Mouse (Mus musculus) ES-E14 (cell line): ENCODE data around the gene Tbc1d19. TPM values are rescaled to one million over a fixed set of nuclear protein-coding genes. Genes with fewer than 3 reads are reported as not detected.
A peak's percentile ranks its signal among the peaks of the same experiment; 100 is the strongest.

Source experiments
- DNase-seq: peaks from one replicate; pipeline ENCODE4 v3.0.0-alpha.2; 2013; ENCODE audit warnings: low read depth, low spot score
- H3K27ac ChIP-seq: 2 replicates; pipeline ENCODE4 v1.5.1; 2012; ENCODE audit warnings: low read depth, mild to moderate bottlenecking, low read length, moderate library complexity, mixed read lengths; ENCODE audit not compliant: poor library complexity, insufficient read depth, severe bottlenecking
- H3K36me3 ChIP-seq: 2 replicates; pipeline ENCODE4 v1.6.1; 2012; ENCODE audit warnings: mild to moderate bottlenecking, low read length, moderate library complexity, mixed read lengths; ENCODE audit not compliant: control insufficient read depth, poor library complexity, insufficient read depth, severe bottlenecking
- H3K4me1 ChIP-seq, 2 experiments: fragments of 150-350 bp in 1 of 2; sonication (generic) in 1 of 2; 2 replicates each; pipeline ENCODE4 v1.6.1; 2012; ENCODE audit warnings: low read length in 2 of 2, mild to moderate bottlenecking in 1 of 2, mixed read lengths in 1 of 2; ENCODE audit not compliant: control insufficient read depth in 2 of 2, insufficient read depth in 2 of 2, poor library complexity in 1 of 2
- H3K4me3 ChIP-seq, 2 experiments: fragments of 150-350 bp in 1 of 2; sonication (generic) in 1 of 2; 2 replicates each; pipeline ENCODE4 v1.5.1; 2012; ENCODE audit warnings: low read length in 2 of 2, low read depth in 1 of 2, mild to moderate bottlenecking in 1 of 2, mixed read lengths in 1 of 2; ENCODE audit not compliant: insufficient read depth in 1 of 2, poor library complexity in 1 of 2, severe bottlenecking in 1 of 2
- H3K9ac ChIP-seq: 2 replicates; pipeline ENCODE4 v1.6.1; 2012; ENCODE audit warnings: low read depth, mild to moderate bottlenecking, low read length, mixed read lengths; ENCODE audit not compliant: poor library complexity, insufficient read depth, severe bottlenecking
- H3K9me3 ChIP-seq: fragments of 150-350 bp; sonication (generic); 2 replicates; pipeline ENCODE4 v1.6.1; 2012; ENCODE audit warnings: low read depth, mild to moderate bottlenecking, low read length; ENCODE audit not compliant: control insufficient read depth, insufficient read depth
- CHD2 ChIP-seq: IDR thresholded peaks from 2 replicates; pipeline ENCODE4 v1.6.1; 2014; ENCODE audit warnings: mild to moderate bottlenecking, low read depth, low read length, inconsistent platforms
- HCFC1 ChIP-seq: IDR thresholded peaks from 2 replicates; pipeline ENCODE4 v1.6.1; 2012; ENCODE audit warnings: low read length, inconsistent platforms, borderline replicate concordance; ENCODE audit not compliant: insufficient read depth
- MAFK ChIP-seq: IDR thresholded peaks from 2 replicates; pipeline ENCODE4 v1.6.1; 2014; ENCODE audit warnings: mild to moderate bottlenecking, low read depth, low read length, inconsistent platforms; ENCODE audit not compliant: insufficient read depth
- ZC3H11A ChIP-seq: IDR thresholded peaks from 2 replicates; pipeline ENCODE4 v1.6.1; 2012; ENCODE audit warnings: low read depth, mild to moderate bottlenecking, inconsistent platforms, low read length, borderline replicate concordance
- ZNF384 ChIP-seq: IDR thresholded peaks from 2 replicates; pipeline ENCODE4 v1.6.1; 2012; ENCODE audit warnings: low read depth, low read length, inconsistent platforms
- in situ Hi-C, 2 experiments: fragments of 600-800 bp; cut with MboI; formaldehyde crosslinking; loops; one replicate each; pipeline ENCODE4 v1.15.1; 2025; ENCODE audit warnings: low sequenced_read_pairs in 2 of 2, inconsistent platforms in 1 of 2; ENCODE audit not compliant: unreplicated experiment in 2 of 2
- total RNA-seq: library from RNA; depleted of rRNA; stranded (reverse); fragments of 300-350 nt; gene quantifications from 2 replicates; pipeline ENCODE4 v1.2.3, GENCODE M21; 2012; rRNA removed

Gene Tbc1d19
- total RNA-seq, result 19.2 and 20.6 TPM in 2 replicates

- Histone ChIP-seq H3K9me3 (no peaks in the 10 kb centered on the region), H3K9ac (peak within 1 kb of the TSS; percentile 88), H3K4me3 (peak within 1 kb of the TSS; percentile 83 to 95), H3K27ac (no peak within 1 kb of the TSS), H3K4me1 (peaks cover 0 to 2% of the 10 kb centered on the region in 2 experiments; a peak in 1 of 4 replicates), H3K36me3 (no peaks in the 10 kb centered on the region)
- in situ Hi-C loops, result no loop called here
- TF ChIP-seq MAFK (no peak), ZNF384 (no peak), ZC3H11A (0 out of 2 replicates have a peak, but pooled peaks have one; percentile 1), CHD2 (no peak), HCFC1 (peak; percentile 85)
- DNase-seq, result peak; percentile 81
Observed at GRCm38 (mm10) chr5:53809115-53809991, at the start of gene Tbc1d19. Gene Tbc1d19, plus strand, starts transcription at chr5:53809606.

- in situ Hi-C loops, result no loop called here
- H3K4me1 ChIP-seq, result no peaks in the 10 kb centered on the region
- no peak overlapping the region for H3K4me3 ChIP-seq
- no peak for TF ChIP-seq MAFK
- TF ChIP-seq HCFC1, result no peak
- no peaks in the 10 kb centered on the region for H3K9me3 ChIP-seq
- H3K9ac ChIP-seq, result no peak overlapping the region
- no peaks in the 10 kb centered on the region for H3K36me3 ChIP-seq
- no peak overlapping the region for H3K27ac ChIP-seq
- DNase-seq, result no peak
Observed at GRCm38 (mm10) chr5:53759912-53760311, 49.5 kb upstream of the Tbc1d19 start.

- TF ChIP-seq ZC3H11A (no peak), CHD2 (no peak), HCFC1 (no peak), ZNF384 (no peak), MAFK (no peak)
- no peak for DNase-seq
- H3K9ac ChIP-seq, result no peak overlapping the region
- no peaks in the 10 kb centered on the region for H3K9me3 ChIP-seq
- no peaks in the 10 kb centered on the region for H3K4me1 ChIP-seq
- in situ Hi-C loops, result no loop called here
- H3K36me3 ChIP-seq, result no peaks in the 10 kb centered on the region
- H3K27ac ChIP-seq, result no peak overlapping the region
- H3K4me3 ChIP-seq, result no peak overlapping the region
Observed at GRCm38 (mm10) chr5:53760914-53761313, 48.5 kb upstream of the Tbc1d19 start.

GRCm38 (mm10) chr5:53761346-53761745 lies 48.1 kb upstream of the Tbc1d19 start:
- in situ Hi-C loops, result no loop called here
- no peaks in the 10 kb centered on the region for H3K4me1 ChIP-seq
- no peak for DNase-seq
- H3K9ac ChIP-seq, result no peak overlapping the region
- H3K36me3 ChIP-seq, result no peaks in the 10 kb centered on the region
- no peak overlapping the region for H3K4me3 ChIP-seq
- TF ChIP-seq HCFC1 (no peak), ZC3H11A (no peak), CHD2 (no peak), ZNF384 (no peak), MAFK (no peak)
- H3K9me3 ChIP-seq, result no peaks in the 10 kb centered on the region
- no peak overlapping the region for H3K27ac ChIP-seq
